Mouse (Mus musculus) right cerebral cortex, postnatal 4 days (tissue): ENCODE results near the gene Schip1.

Source experiments
- DNase-seq: peaks from one replicate; pipeline ENCODE4 v3.0.0-alpha.2; 2022

Schip1 gene

DNA sequence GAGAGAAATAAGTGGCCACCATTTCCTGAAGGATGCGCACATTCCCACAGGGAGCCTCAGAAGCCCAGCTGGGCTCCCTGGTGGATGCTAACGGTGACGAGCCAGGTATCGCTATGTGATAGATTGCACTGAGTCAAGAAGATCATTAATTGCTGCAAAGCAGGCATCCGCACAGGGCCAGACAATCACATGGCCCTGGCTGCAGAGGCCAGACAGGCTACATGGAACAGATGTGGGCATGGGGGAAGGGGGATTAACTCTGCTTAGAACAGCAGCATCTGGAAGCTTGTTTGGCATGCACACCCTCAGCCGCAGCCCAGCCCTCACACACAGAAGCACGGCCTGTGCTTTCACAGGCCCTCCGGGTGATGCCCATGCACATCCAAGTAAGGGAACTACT lies 525.8 kb downstream of the Schip1 start:
- no peak for DNase-seq

DNA sequence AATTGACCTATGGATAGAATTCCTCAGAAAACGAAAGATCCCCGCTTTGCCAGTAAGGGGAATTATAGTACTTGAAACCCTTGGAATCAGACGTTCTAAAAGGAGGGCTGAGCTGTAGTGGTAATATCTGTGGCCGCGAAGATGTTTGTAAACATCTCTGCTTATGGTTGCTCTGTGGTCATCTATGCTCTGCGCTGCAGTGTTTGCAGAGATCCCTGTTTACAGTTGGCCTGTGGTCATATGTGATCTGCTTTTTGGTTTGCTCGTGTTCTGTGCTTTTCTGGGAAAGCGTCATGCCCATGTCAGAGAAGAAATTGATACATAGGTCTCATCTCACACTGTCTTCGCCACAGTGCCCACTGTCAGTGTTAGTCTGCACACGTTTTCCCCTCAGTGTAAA lies 528.0 kb downstream of the Schip1 start:
- no peak for DNase-seq

DNA sequence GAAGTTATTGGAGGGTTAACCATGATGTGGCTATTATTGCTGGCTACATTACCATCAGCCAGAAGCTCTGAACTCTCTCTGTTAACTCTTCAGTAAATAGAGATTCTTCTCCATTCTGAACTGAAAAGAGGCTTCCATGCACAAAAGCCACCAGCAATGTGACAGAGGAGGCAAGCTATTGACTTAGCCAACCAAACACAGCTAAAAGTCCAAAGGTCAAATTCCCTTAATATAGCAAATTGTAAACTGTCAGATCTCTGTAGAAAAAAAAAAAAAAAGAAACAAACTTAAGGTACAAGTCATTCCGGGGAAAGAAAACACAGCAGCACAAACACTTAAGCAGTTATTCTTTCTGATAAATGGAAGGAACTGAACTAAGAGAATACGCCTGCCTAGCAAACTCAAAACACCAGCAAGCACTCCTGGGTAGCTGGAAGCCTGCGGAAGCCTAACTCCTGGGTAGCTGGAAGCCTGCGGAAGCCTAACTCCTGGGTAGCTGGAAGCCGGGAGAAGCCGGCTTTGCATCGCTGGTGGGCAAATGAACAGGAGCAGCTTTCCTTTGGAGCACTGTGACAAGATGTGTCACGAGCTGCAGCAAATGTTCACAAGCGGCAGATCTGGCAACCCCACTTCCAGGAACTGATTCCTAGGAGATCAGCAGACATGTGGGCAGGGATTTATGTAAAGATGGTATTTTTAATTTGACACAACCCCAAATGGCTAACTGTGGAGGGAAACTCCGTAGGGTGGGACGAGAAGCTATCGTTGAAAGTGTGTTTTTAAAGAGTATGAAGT lies 528.7 kb downstream of the Schip1 start:
- DNase-seq = no peak

DNA sequence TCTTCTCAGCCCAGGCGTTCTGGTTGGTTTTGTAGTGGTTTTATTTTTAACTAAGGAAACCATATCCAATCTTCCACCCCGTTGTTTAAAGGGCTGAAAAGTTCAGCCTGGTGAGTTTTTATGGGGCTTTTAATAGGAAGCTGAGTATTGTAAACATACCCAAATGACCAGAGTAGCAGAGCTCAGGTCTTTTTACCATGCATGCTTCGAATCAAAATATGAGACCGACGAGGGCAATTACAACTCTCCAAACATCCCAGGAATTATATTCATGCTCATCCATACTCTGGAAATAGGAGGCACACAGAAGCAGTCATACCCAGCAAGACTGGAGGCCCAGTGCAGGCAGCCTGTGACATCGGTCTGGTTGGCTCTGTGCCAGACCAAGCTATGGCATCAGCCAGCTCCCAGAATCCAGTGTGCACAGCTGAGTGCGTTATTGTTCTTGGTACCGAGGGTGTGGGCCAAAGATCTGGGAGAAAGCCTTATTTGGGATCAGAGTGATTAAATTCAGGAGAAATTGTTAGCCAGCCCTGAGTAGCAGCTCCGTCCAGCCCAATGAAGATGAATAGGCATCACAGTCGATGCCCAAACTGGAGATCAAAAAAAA lies 530.8 kb downstream of the Schip1 start:
- DNase-seq = no peak

DNA sequence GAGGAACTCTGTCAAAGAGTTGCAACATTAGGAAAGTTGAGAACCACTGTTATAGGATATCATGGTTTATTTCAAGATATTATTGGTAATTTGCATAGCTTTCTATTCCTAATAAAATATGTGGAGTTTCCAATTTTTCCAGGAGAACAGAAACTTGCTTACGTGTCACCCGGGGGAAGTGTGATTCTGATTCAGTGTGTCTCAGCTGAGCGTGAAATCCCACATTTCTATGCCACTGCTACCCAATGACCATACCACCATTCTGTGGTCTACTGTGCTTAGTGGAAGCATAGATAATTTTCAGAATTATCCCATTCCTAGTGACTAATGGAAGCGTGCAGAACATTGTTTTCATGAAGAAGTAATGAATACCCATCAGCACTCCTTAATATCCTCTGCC lies 532.3 kb downstream of the Schip1 start:
- DNase-seq = no peak

DNA sequence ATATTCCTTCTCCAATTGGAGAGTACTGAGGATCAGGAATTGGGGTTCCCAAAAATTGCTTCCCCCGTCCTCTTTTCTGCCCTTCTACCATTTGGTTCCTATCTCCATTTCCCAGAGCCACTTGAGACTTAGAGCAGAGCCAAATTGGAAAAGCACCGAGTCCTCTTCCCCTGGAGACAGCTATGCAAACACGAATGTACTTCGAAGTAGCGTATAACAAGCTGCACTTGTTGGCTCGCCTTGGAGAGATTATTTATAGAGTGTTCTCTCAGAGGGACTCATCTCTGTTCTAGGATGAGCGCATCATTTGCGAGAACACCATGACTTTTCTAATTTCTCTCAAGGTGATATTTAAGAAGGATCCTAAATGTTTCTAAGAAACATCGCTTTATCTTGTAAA lies 538.3 kb downstream of the Schip1 start:
- no peak for DNase-seq

DNA sequence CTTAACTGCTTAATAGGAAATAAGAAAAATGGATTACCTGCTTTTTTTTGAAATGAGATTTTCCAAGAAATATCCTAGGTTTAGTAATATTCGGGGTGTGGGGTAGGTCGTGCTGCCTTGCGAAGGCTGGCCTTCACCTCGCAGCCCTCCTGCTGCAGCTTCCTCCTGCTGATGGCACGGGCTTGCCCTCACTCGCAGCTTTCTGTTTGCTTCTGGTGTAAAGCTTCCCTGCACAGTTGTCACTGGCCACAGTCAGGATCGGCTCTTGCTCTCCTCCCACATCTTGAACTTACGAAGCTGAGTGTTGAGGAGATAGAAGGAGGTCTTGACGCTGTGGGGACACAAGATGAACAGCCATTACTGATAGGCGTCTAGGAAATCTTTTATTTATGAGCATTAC lies 539.9 kb downstream of the Schip1 start:
- no peak for DNase-seq

DNA sequence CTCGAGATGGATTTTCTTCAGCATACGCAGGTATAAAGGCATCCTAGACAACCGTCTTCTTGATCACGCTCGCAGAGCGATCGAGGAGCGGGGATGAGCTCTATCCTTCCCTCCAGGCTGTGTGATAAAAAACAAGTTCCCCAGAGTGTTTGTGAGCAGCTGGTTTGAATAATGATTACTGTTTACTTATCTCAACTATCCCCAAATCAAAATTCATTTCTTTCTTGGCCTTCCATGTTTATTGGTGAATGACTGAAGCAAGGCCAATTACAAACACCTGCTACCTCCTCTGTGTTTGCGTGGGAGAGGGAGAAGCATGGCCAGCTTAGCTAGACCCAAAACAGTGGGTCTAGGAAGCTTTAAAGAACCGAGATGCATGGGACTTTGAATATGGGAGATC lies 540.4 kb downstream of the Schip1 start:
- DNase-seq = no peak

DNA sequence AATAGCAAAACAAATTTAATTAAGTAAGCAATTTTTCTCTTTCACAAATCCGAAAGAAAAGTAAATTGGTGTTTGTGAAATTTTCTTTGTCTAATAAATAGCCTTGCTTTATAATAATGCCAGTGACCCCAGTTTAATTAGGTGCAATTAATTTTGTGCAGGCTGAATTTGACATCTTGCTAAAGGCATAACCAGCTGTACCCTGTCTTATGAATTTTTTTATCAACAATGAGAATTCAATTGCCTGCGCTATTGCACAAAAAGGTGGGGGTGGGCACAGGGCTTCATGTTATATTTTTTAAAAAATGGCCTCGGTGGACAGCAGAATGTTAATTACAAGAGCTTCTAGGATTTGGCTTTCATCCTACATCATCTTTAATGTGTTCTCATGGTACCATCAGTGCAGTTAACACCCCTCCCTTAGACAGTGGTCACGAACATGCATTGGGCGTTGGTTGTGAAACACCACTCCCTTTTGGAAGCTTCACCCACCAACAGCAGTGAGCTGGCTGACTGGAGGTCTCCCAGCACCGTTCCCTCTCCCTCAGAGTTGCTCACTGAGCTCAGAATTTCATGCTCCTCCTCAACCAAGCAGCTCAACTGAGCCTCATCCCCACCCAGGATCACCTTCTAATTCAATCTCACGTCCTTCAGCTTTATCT lies 541.5 kb downstream of the Schip1 start:
- DNase-seq = no peak

DNA sequence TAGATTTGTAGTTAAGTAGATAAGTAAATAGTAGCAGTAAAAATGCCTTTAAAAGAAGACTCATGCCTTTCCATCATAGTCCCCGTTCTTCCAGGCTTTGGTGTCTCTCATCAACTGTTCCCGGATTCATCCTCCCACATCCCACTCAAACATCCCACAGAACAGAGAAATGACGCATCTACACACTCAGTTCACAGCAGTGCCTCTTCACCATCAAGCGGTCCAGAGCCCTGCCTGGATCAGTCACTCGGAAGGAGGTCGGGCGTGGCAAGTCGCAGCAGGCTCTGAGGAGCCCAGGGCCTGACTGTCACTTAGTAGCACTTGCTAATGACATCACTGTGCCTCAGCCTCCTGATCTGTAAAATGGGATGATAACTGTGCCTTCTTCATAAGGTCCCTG lies 542.1 kb downstream of the Schip1 start:
- DNase-seq = no peak

DNA sequence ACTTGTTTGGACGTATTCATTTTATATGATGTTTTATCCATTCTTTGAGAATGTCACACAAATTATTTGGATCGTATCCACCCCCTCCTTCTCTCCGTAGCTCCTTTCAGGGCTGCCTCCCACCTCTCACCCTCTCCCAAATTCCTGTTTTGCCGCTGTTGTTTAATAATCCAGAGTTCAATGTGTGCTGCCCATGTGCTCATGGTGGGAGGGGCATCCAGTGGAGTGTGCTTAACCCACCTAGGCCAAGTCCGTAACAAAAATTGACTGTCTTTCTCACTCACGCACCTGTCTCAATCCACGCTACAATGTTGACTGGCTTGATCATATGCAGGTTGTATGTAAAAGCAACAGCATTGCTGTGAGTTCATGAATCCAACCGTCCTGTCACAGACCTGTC lies 542.7 kb downstream of the Schip1 start:
- no peak for DNase-seq

DNA sequence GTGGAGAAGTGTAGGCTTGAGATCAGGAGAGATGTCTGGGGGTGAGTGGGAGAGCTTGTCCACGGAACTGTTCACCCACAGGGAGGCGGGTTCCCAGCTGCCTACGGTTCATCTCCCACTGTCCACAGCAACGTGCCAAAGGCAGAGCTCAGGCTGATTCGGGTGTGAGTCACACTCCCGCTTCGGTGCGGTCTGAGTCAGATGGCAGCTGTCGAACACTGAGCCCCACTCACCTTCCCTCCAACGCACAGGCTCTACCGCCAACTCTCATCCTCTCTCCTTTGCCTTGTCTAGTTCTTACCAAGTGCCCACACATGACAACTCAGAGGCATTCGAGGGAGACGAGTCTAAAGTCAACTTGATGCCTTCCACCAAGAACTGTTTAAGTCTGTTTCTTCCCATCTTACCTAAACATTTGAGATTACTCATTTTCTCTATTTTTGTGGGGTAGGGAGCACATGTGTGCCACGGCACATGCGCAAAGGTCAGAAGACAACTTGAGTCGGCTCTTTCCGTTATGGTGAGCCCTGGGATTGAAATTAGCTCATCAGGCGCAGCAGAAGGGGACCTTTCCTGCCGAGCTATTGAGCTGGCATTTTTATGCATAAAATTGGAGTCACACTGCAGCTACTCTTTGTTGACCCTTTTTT lies 544.4 kb downstream of the Schip1 start:
- DNase-seq = no peak

DNA sequence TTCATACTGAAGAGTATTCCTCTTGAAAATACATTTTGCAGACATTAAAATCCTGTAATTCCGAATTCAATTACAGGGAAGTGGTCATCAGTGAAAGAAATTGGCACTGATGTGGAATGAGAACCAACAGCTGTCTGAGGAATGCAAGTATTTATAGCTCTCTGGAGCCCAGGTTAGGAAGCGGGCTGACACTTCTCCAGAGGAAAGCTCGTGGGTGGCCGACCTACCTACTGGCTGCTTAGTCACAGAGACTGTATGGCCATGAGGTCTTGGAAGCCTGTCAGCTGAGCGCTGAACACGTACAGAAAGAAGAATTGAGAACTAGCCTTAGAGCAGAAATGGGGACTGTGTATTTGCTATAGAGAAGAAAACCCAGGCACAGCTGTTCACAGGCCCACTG lies 545.4 kb downstream of the Schip1 start:
- DNase-seq = no peak

DNA sequence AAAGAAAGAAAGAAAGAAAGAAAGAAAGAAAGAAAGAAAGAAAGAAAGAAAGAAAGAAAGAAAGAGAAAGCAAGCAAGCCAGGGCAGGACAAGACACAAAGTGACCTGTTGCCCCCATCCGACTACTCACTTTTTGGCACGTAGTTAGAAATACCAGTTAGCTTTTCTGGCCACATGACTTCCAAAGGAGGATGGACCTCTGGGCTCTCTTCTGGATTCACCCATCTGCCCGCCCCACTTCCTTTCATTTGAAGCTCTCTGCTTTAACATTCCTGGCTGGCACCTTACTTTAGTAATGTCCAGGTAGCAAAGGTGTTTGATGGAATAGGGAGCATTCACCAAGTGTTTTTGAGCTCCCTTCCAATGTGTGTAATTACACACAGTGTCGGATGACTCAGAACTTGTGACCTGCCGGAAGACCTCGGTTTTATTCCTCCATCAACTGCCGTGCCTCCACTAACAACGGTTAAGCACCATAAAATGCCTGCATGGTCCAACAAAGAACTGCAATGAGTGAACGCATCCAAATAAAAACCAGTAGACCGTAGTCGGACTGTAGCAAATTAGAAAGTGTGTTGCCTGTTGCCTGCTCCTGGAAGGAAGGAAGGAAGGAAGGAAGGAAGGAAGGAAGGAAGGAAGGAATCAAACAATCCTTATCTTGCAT lies 546.1 kb downstream of the Schip1 start:
- no peak for DNase-seq

DNA sequence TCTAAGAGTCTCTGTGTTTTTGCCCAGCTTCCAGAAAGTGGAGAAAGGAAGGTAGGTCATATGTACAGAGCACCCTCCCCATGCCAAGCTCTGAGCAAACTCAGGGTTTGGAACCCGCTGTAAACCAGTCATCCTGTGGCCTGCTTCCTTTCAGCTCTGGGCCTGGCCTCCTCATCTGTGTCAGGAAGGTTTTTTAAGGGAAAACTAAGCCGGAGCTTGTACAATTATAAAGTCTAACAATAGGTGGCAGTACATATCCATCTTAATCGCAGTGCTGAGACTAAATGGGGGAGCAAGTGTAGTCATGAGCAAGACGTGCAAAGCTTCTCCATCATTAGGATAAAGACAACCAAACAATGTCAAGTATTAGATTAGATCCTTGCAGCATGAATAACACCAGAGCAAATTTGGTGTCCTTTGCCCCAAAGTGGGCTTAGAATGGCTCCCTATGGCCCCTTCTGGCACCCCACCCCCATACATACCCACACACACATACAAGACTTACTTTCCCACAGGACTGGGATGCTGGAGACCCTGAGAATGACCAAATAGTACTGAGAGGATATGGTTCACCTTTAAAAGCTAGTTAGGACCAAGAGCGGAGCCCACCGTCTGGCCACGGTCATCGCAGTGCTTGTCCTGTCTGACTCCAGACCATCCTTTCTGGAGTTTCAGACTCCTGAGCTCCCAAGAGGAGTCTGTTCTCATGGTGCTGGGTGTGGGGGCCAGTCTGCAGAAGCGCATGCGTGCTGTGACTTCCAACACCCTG lies 550.6 kb downstream of the Schip1 start:
- DNase-seq = no peak

DNA sequence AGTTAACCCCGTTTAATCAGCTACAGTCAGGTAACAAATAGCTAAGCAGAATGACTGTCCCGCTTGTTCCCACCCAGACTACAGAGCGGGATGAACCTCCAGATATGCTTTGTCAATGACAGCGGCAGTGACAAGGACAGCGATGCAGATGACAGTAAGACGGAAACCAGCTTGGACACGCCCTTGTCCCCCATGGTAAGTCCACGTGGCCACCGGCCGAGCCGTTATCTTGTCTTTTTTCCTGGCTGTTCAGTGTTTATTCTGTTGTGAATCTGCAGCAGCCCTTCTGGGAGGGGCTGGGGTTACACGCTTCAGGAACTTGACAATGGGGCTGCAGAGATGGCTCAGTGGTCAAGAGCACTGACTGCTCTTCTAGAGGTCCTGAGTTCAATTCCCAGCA lies 551.8 kb downstream of the Schip1 start:
- DNase-seq = no peak

DNA sequence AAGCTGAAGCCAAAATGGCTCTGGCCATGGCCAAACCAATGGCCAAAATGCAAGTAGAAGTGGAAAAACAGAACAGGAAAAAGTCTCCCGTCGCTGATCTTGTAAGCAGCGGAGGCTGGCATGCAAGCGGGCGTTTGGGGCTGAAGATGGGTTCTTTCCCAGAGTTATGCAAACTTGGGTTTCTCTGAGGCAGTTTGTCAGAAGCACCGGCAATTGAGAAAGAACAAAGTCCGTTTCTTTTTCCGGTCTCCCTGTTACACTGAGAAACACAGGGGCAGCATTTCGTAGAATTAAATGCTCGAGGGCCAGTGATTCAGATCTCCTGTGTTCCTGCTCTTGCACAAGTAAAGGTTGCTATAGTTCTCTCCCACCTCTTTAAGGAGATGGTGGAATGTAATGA lies 553.1 kb downstream of the Schip1 start:
- DNase-seq = no peak

DNA sequence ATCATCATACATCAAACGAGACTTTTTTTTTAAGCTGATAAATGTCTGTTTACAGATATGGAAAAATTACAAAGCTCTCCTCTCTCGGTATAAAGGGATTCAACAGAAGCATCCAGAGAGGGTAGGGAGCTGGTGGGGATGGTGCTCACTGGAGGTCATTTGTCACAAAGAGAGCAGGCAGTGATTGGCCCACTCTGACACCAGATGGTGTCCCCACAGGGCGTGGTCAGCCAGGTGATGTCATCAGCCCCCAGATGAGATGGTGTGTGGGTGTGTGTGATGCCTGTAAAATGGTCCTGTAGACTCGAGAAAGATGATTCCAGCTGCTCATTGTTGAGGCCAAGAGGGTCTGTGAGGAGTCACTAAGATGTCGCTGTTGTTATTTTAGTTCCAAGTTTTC lies 554.5 kb downstream of the Schip1 start:
- no peak for DNase-seq

DNA sequence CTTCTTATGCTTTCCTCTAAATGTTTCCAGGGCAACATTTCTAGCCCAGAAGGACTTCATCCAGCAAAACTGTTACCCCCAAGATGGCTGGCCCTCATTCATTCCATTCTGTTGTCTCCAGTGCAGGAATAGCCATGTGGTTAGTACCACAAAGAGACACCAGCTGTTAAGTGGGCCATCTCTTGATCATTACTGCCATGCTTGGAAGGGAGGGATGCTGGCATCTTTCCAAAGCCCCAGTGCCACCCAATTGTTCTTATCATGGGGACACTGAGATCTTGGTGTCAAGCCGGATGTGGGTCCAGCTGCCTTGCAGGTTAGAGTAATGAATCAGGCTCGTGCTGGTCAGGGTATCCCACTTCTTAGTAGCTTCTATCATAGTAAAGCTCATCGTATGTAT lies 557.4 kb downstream of the Schip1 start:
- DNase-seq = no peak

DNA sequence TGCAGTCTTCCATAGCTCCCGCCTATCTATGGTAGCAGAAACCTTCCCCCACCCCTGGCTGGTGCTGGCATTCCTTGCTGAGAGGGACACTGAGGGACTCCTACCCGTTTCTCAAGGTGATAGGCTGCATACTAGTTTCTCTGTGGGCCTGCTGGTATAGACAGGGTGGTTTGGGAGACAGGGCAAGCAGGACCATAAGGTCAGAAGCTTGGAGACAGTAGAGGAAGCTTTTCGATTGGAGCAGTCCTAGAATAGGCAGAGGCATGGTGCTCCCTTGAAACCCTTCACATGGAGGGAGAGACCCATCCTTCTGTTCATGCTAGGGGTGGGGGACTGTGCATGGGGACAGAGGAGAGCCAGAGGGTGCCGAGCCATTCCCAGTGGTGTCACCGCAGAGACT lies 558.4 kb downstream of the Schip1 start:
- no peak for DNase-seq

DNA sequence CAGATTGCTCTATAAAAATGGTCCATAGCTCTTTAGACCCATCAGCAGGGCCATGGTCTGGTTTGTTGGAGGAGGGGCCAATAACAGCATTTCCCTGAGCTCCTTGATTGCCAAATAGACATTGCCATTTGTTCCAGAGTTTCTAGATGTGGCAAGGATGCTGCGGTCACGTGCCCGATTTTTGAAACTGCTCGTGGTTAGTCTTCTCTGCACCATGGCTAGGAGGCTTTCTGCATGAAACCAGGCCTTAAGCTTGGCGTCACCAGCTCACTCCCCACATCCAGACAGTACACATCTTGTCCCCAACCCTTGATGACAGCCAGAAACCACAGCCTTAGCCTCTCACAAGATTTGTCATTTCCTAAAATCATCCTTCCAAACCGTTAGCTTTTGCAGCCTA lies 559.9 kb downstream of the Schip1 start:
- DNase-seq = no peak

DNA sequence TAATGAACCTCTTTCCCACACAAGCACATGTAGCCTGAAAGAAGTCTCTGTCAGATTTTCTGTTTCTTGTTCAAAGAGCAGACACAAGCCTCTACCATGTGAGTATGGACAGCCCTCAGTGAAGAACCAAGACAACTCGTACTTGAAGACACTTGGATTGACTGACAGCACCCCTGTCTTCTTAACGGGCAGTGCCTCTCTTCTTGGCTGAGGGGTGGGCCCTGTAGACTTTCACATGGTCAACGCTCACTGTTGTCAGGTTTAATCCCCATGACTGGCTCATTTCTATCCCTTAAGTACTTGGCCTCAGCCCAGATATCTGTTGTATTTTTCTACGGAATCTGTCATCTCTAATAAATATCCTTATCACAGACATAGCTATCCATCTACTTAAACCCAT lies 565.7 kb downstream of the Schip1 start:
- DNase-seq = no peak

DNA sequence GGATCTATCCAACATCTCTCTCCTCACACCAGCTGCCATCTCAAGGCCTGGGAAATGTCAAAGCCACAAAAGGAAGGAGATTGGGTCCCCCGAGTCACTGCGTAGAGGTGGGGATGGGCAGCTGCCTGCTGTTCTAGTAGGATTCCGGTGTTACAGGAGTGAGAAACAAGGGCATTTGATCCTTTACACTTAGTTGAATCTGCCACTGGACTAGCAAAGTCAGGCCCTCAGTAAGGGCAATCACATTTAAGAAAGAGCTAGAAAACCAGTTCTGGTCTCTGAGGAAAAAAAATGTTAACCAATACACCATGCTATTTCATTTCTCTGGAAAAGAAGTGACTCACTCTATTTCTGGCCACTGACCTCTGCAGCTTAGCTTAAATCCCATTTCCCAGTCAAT lies 566.2 kb downstream of the Schip1 start:
- DNase-seq = no peak
